Mouse (Mus musculus): ENCODE measurements around the gene Ddah1.

GRCm38 (mm10) chr3:145715923-145716322 is 42.6 kb upstream of the Ddah1 start:
- TF ChIP-seq POLR2A (IDR thresholded peaks at IDR 0.05; ENCODE audit: extremely low read depth, insufficient read depth, low read length) = no peak
- TF ChIP-seq CTCF (IDR thresholded peaks at IDR 0.05; ENCODE audit: extremely low read depth, insufficient read depth, low read length) = no peak
